Mouse (Mus musculus) stomach, postnatal 0 days (tissue): Measurements from ENCODE around the gene Fcer2a. TPM values are rescaled to one million over a fixed set of nuclear protein-coding genes. Genes with fewer than 3 reads are reported as not detected.
A peak's percentile ranks its signal among the peaks of the same experiment; 100 is the strongest.

ENCODE experiments used
- ATAC-seq: fragments of 200-750 bp; cut with Nextera tagmentation; 2 replicates; pipeline ENCODE4 v1.8.0; 2017; ENCODE audit not compliant: low FRiP score, low TSS enrichment
- DNase-seq: peaks from one replicate; pipeline ENCODE4 v3.0.0-alpha.2; 2016; ENCODE audit warnings: low spot score
- H3K27ac ChIP-seq: fragments of 300-500 bp; sonication (generic); replicated peaks from 2 replicates; pipeline ENCODE4 v1.5.1; 2014; ENCODE audit warnings: mild to moderate bottlenecking, control low read depth
- H3K27me3 ChIP-seq: fragments of 300-500 bp; sonication (generic); 2 replicates; pipeline ENCODE4 v1.6.1; 2014; ENCODE audit warnings: low read length; ENCODE audit not compliant: control insufficient read depth, insufficient read depth
- H3K36me3 ChIP-seq: fragments of 300-500 bp; sonication (generic); 2 replicates; pipeline ENCODE4 v1.6.1; 2014; ENCODE audit warnings: low read length, mixed read lengths; ENCODE audit not compliant: control insufficient read depth, insufficient read depth
- H3K4me1 ChIP-seq: fragments of 300-500 bp; sonication (generic); replicated peaks from 2 replicates; pipeline ENCODE4 v1.6.1; 2014; ENCODE audit warnings: antibody characterized with exemption; ENCODE audit not compliant: control insufficient read depth, insufficient read depth
- H3K4me2 ChIP-seq: fragments of 300-500 bp; sonication (generic); replicated peaks from 2 replicates; pipeline ENCODE4 v1.6.1; 2014; ENCODE audit warnings: low read depth, mild to moderate bottlenecking, control low read depth, moderate library complexity
- H3K4me3 ChIP-seq: fragments of 300-500 bp; sonication (generic); 2 replicates; pipeline ENCODE4 v1.5.1; 2014; ENCODE audit warnings: low read depth, low read length, control low read depth
- H3K9ac ChIP-seq: fragments of 300-500 bp; sonication (generic); 2 replicates; pipeline ENCODE4 v1.6.1; 2014; ENCODE audit warnings: mild to moderate bottlenecking, low read length, control low read depth, mixed read lengths
- H3K9me3 ChIP-seq: fragments of 300-500 bp; sonication (generic); 2 replicates; pipeline ENCODE4 v1.6.1; 2016; ENCODE audit warnings: low read length; ENCODE audit not compliant: control insufficient read depth
- CTCF ChIP-seq: IDR thresholded peaks from 2 replicates; pipeline ENCODE4 v1.5.1; 2016; ENCODE audit warnings: antibody characterized with exemption, low read depth, mild to moderate bottlenecking, moderate library complexity
- EP300 ChIP-seq: optimal IDR thresholded peaks from 2 replicates; pipeline ENCODE3; 2016; ENCODE audit warnings: antibody characterized with exemption
- WGBS: fragments of 180-500 bp; shearing (Covaris S2); extraction: QIAGEN DNeasy Blood & Tissue Kit; methylation state at CpG from one replicate; pipeline ENCODE4 v1.1.7; 2014; 5-methylcytosine and 5-hydroxymethylcytosine counted together
- polyA plus RNA-seq: library from polyadenylated mRNA; unstranded; fragments of >200 nt; fragmentation: Nextera tagmentation; extraction: Ambion mirVana; gene quantifications from 2 replicates; pipeline ENCODE4 v1.2.1, GENCODE M21; 2015

Fcer2a gene
- polyA plus RNA-seq, 1 experiment from 2014 or later = 0.44 TPM

DNA sequence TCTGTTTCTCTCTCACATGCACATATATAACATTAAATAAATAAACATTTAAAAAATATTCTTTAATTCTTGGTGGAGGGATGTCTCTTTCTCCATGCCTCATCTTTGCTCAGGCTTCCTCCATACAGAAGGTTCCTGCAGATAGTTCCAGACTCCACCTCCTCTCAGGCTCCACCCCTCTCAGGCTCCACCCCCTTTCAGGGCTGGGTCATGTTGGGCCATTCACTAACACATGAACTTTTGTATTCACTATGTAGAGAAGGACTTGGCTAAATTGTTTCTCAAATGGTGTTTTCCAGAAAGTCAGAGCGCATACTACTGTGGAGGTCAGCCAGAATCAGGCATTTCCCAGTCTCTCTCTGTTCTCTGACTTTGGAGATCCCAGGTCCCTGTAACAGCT, 7.5 kb upstream of the Fcer2a start:
- ATAC-seq = no peak
- no peak overlapping the region for H3K9ac ChIP-seq
- TF ChIP-seq EP300 (no peak), CTCF (no peak)
- no peaks in the 10 kb centered on the region for H3K9me3 ChIP-seq
- no peaks in the 10 kb centered on the region for H3K27me3 ChIP-seq
- DNase-seq = no peak
- H3K36me3 ChIP-seq = no peaks in the 10 kb centered on the region
- no peak overlapping the region for H3K27ac ChIP-seq
- 93% methylated on average over 1 of the region's 1 CpGs for WGBS
- H3K4me2 ChIP-seq = no peak overlapping the region
- no peaks in the 10 kb centered on the region for H3K4me1 ChIP-seq
- H3K4me3 ChIP-seq = no peak overlapping the region

DNA sequence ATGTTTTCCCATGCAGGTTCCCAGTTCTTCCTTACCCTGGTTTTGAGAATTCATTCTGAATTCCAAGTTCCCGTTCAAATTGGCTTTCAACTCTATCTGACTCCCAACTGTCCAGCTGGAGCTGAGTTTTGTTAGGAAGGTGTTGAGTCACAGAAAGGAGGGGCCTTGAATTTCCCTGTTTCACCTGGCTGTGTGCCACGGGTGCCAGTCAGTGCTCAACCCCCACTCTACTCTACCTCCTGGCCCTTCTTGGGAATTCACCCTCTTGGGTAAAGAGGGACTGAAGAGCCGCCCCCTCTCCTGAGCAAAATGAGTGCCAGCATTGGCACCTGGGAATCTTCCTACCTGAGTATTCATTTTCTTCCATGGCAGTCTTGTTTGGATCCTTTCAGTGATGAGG, 3.2 kb downstream of the Fcer2a start:
- H3K27me3 ChIP-seq = no peaks in the 10 kb centered on the region
- no peak overlapping the region for H3K27ac ChIP-seq
- 64% methylated on average over 3 of the region's 3 CpGs for WGBS
- peak; percentile 40; the same call in 1 of the 2 replicates for ATAC-seq
- no peak overlapping the region for H3K4me3 ChIP-seq
- no peaks in the 10 kb centered on the region for H3K36me3 ChIP-seq
- H3K4me2 ChIP-seq = no peak overlapping the region
- H3K9ac ChIP-seq = no peak overlapping the region
- no peaks in the 10 kb centered on the region for H3K9me3 ChIP-seq
- peak; percentile 23 for DNase-seq
- TF ChIP-seq CTCF (no peak), EP300 (no peak)
- no peaks in the 10 kb centered on the region for H3K4me1 ChIP-seq

- H3K9me3 ChIP-seq = no peaks in the 10 kb centered on the region
- DNase-seq = no peak
- WGBS = 75% methylated on average over 6 of the region's 6 CpGs
Measured at GRCm38 (mm10) chr8:3687537-3687936, 6.4 kb downstream of the Fcer2a start.

GRCm38 (mm10) chr8:3685422-3685821, 8.6 kb downstream of the Fcer2a start:
- Histone ChIP-seq H3K4me1 (no peaks in the 10 kb centered on the region), H3K9me3 (no peaks in the 10 kb centered on the region), H3K9ac (no peak overlapping the region), H3K4me2 (no peak overlapping the region), H3K4me3 (no peak overlapping the region), H3K36me3 (peaks cover 4% of the 10 kb centered on the region; the same call in 1 of the 2 replicates), H3K27ac (no peak overlapping the region), H3K27me3 (no peaks in the 10 kb centered on the region)
- no peak for TF ChIP-seq CTCF
- TF ChIP-seq EP300 = no peak
- WGBS = 60% methylated on average over 5 of the region's 5 CpGs
- DNase-seq = no peak
- no peak for ATAC-seq

More at GRCm38 (mm10) chr8:3687537-3687936, 6.4 kb downstream of the Fcer2a start:
- ATAC-seq = no peak
- H3K27ac ChIP-seq = no peak overlapping the region
- no peak overlapping the region for H3K9ac ChIP-seq
- H3K4me2 ChIP-seq = no peak overlapping the region
- peak; percentile 27 for TF ChIP-seq CTCF
- TF ChIP-seq EP300 = no peak
- H3K27me3 ChIP-seq = no peaks in the 10 kb centered on the region
- no peak overlapping the region for H3K4me3 ChIP-seq
- no peaks in the 10 kb centered on the region for H3K4me1 ChIP-seq
- no peaks in the 10 kb centered on the region for H3K36me3 ChIP-seq

GRCm38 (mm10) chr8:3684530-3684929, 9.4 kb downstream of the Fcer2a start:
- no peaks in the 10 kb centered on the region for H3K4me1 ChIP-seq
- H3K36me3 ChIP-seq = peaks cover 8% of the 10 kb centered on the region
- DNase-seq (no peak), ATAC-seq (no peak)
- no peaks in the 10 kb centered on the region for H3K27me3 ChIP-seq
- no peaks in the 10 kb centered on the region for H3K9me3 ChIP-seq
- no peak overlapping the region for H3K9ac ChIP-seq
- no peak overlapping the region for H3K4me2 ChIP-seq
- H3K27ac ChIP-seq = no peak overlapping the region
- no peak for TF ChIP-seq CTCF
- TF ChIP-seq EP300 = no peak
- no peak overlapping the region for H3K4me3 ChIP-seq

- WGBS = 71% methylated on average over 6 of the region's 6 CpGs
- TF ChIP-seq EP300 = no peak
- Histone ChIP-seq H3K4me3 (no peak overlapping the region), H3K9me3 (no peaks in the 10 kb centered on the region), H3K4me1 (no peaks in the 10 kb centered on the region), H3K36me3 (peaks cover 10% of the 10 kb centered on the region), H3K27me3 (no peaks in the 10 kb centered on the region), H3K9ac (no peak overlapping the region), H3K27ac (no peak overlapping the region), H3K4me2 (no peak overlapping the region)
- DNase-seq = no peak
- ATAC-seq = no peak
Measured at GRCm38 (mm10) chr8:3683408-3684176, 10.4 kb downstream of the Fcer2a start.
